11 mouse cellular contexts compared by ENCODE assay signal in genomic region chr11:68601486-68601991, GRCm38 (mm10). TPM values are rescaled to one million over a fixed set of nuclear protein-coding genes. Genes with fewer than 3 reads are reported as not detected.
A peak's percentile ranks its signal among the peaks of the same experiment; 100 is the strongest.
DNase-seq lines count a peak whose midpoint lies in the region; ATAC-seq and TF ChIP-seq lines count a peak whose summit lies in the region.
"Had no signal": no experiment of that assay in that cellular context is flagged by ENCODE, and none has a peak within 500 bp of the region (broad histone marks: within the 10 kb centered on the region; RNA-seq: fewer than 3 reads in every experiment).

No protein-coding gene starts in this region.

- TF ChIP-seq POLR2A in limb, embryonic 14.5 days (IDR thresholded peaks at IDR 0.05; ENCODE audit: borderline replicate concordance, extremely low read depth, insufficient read depth, insufficient read length) = no peak

- 9% methylated on average over 9 of the region's 9 CpGs for WGBS in forebrain, embryonic 14.5 days
- 16% methylated on average over 9 of the region's 9 CpGs for WGBS in forebrain, embryonic 16.5 days
- 10% methylated on average over 9 of the region's 9 CpGs for WGBS in heart, embryonic 13.5 days
- 11% methylated on average over 9 of the region's 9 CpGs for WGBS in limb, embryonic 14.5 days

- no peaks in the 10 kb centered on the region for H3K27me3 ChIP-seq in forebrain, embryonic 14.5 days (replicated peaks; ENCODE audit: control insufficient read depth, insufficient read depth, low read length)
- no peaks in the 10 kb centered on the region for H3K27me3 ChIP-seq in forebrain, embryonic 16.5 days (replicated peaks; ENCODE audit: control insufficient read depth, insufficient read depth, low read length)
- no peaks in the 10 kb centered on the region for H3K27me3 ChIP-seq in heart, embryonic 13.5 days (replicated peaks)
- no peaks in the 10 kb centered on the region for H3K27me3 ChIP-seq in limb, embryonic 14.5 days (ENCODE audit: control insufficient read depth, insufficient read depth, low read length)

- H3K9ac ChIP-seq in forebrain, embryonic 14.5 days (ENCODE audit: low read length) = no peak overlapping the region
- H3K9ac ChIP-seq in forebrain, embryonic 16.5 days (replicated peaks; ENCODE audit: low read depth, low read length) = no peak overlapping the region
- peak overlapping the region; percentile 41 for H3K9ac ChIP-seq in heart, embryonic 13.5 days
- H3K9ac ChIP-seq in limb, embryonic 14.5 days (ENCODE audit: low read depth, low read length, severe bottlenecking) = no peak overlapping the region

- no peaks in the 10 kb centered on the region for H3K36me3 ChIP-seq in forebrain, embryonic 14.5 days (ENCODE audit: control insufficient read depth, insufficient read depth, low read length)
- no peaks in the 10 kb centered on the region for H3K36me3 ChIP-seq in forebrain, embryonic 16.5 days (ENCODE audit: control insufficient read depth, insufficient read depth)
- no peaks in the 10 kb centered on the region for H3K36me3 ChIP-seq in heart, embryonic 13.5 days
- H3K36me3 ChIP-seq in limb, embryonic 14.5 days (ENCODE audit: control insufficient read depth, insufficient read depth, low read length) = no peaks in the 10 kb centered on the region

- intact Hi-C loops in left cerebral cortex, postnatal 25 days (cut with DNase I) = no loop called here

- ATAC-seq in forebrain, embryonic 14.5 days = no peak
- ATAC-seq in forebrain, embryonic 16.5 days = no peak
- ATAC-seq in heart, embryonic 13.5 days (ENCODE audit: extremely low read depth, insufficient number of reproducible peaks, low FRiP score, low TSS enrichment) = no peak; the same call in 1 of the 2 replicates
- 0 out of 2 replicates have a peak, but pooled peaks have one; percentile 28 for ATAC-seq in limb, embryonic 14.5 days (ENCODE audit: low FRiP score, low read depth)

- 0 out of 2 replicates have a peak overlapping the region, but pooled peaks have one; percentile 10 for H3K27ac ChIP-seq in forebrain, embryonic 14.5 days (ENCODE audit: low read depth, low read length)
- H3K27ac ChIP-seq in forebrain, embryonic 16.5 days (ENCODE audit: low read length) = no peak overlapping the region
- H3K27ac ChIP-seq in heart, embryonic 13.5 days (replicated peaks) = peak overlapping the region; percentile 92
- H3K27ac ChIP-seq in limb, embryonic 14.5 days (replicated peaks; ENCODE audit: low read depth, low read length) = peak overlapping the region; percentile 79

- no peak overlapping the region for H3K4me3 ChIP-seq in forebrain, embryonic 14.5 days (ENCODE audit: low read depth, low read length)
- H3K4me3 ChIP-seq in forebrain, embryonic 16.5 days (replicated peaks; ENCODE audit: low read length) = no peak overlapping the region
- H3K4me3 ChIP-seq in heart, embryonic 13.5 days = no peak overlapping the region
- no peak overlapping the region for H3K4me3 ChIP-seq in limb, embryonic 14.5 days (replicated peaks; ENCODE audit: low read length)

- H3K4me1 ChIP-seq in forebrain, embryonic 14.5 days (ENCODE audit: control insufficient read depth, insufficient read depth, low read length) = 0 out of 2 replicates have a peak, but pooled peaks cover 10% of the 10 kb centered on the region
- peaks cover 6% of the 10 kb centered on the region for H3K4me1 ChIP-seq in forebrain, embryonic 16.5 days (replicated peaks; ENCODE audit: control insufficient read depth, insufficient read depth, low read length)
- peaks cover 56% of the 10 kb centered on the region for H3K4me1 ChIP-seq in heart, embryonic 13.5 days
- H3K4me1 ChIP-seq in limb, embryonic 14.5 days (ENCODE audit: control insufficient read depth, insufficient read depth, low read length) = peaks cover 31% of the 10 kb centered on the region

- DNase-seq in forebrain, embryonic 14.5 days (ENCODE audit: low spot score) = no peak
- DNase-seq in embryo, embryonic 10 days (ENCODE audit: low spot score) = peak; percentile 73
- DNase-seq in limb, embryonic 14.5 days (ENCODE audit: low spot score) = peak; percentile 67
- no peak for DNase-seq in layer of hippocampus, postnatal 14 days (ENCODE audit: low spot score in 2 of 2)
- DNase-seq in left cerebral cortex, postnatal 25 days (ENCODE audit: low spot score in 2 of 2) = no peak
- DNase-seq in adrenal gland, adult 8-10 months = no peak
- DNase-seq: B cell, adult 2 months; kidney, adult 18-20 months had no signal

- no peaks in the 10 kb centered on the region for H3K9me3 ChIP-seq in forebrain, embryonic 14.5 days (replicated peaks; ENCODE audit: control insufficient read depth, low read length)
- no peaks in the 10 kb centered on the region for H3K9me3 ChIP-seq in forebrain, embryonic 16.5 days (ENCODE audit: control insufficient read depth, low read length)
- H3K9me3 ChIP-seq in heart, embryonic 13.5 days = no peaks in the 10 kb centered on the region
- no peaks in the 10 kb centered on the region for H3K9me3 ChIP-seq in limb, embryonic 14.5 days (ENCODE audit: control insufficient read depth, low read length)

- H3K4me2 ChIP-seq in forebrain, embryonic 14.5 days (ENCODE audit: low read length) = no peak overlapping the region
- H3K4me2 ChIP-seq in forebrain, embryonic 16.5 days (ENCODE audit: low read length) = no peak overlapping the region
- H3K4me2 ChIP-seq in heart, embryonic 13.5 days = no peak overlapping the region; the same call in 1 of the 2 replicates
- no peak overlapping the region; the same call in 1 of the 2 replicates for H3K4me2 ChIP-seq in limb, embryonic 14.5 days (replicated peaks; ENCODE audit: low read depth, low read length, severe bottlenecking)

RNA-seq across cellular contexts. Expression of gene Ccdc42, which starts 14.7 kb away (rescaled TPM):
- polyA plus RNA-seq in forebrain, embryonic 14.5 days (2014; fragmentation: Nextera tagmentation; extraction: Ambion mirVana) = 0.31 and 0.39 TPM in 2 replicates
- polyA plus RNA-seq in forebrain, embryonic 16.5 days (2015; fragmentation: Nextera tagmentation; extraction: Ambion mirVana) = 0.58 TPM in 1 of 2 replicates, not detected in the other
- polyA plus RNA-seq in heart, embryonic 13.5 days (2015; fragmentation: Nextera tagmentation; extraction: Ambion mirVana) = 1.6 and 1.7 TPM in 2 replicates
- 0.13 and 0.39 TPM in 2 replicates for polyA plus RNA-seq in limb, embryonic 14.5 days (2012; rRNA removed)
- 0.50 and 1.1 TPM in 2 replicates for polyA plus RNA-seq in limb, embryonic 14.5 days (2014; fragmentation: Nextera tagmentation; extraction: Ambion mirVana)
- 1 to 10 TPM in 1 of 2 experiments, under 1 TPM in 1; 0.57 to 1.8 TPM for total RNA-seq in layer of hippocampus, postnatal 14 days (2021)
- 1 to 10 TPM; 1.1 to 1.6 TPM for total RNA-seq in left cerebral cortex, postnatal 25 days (2021)
- total RNA-seq in adrenal gland, adult 8-10 months (2022) = not detected
- total RNA-seq: common myeloid progenitor, adult 5-6 weeks had no signal

RNA-seq across cellular contexts. Expression of gene Mfsd6l, which starts 45.6 kb away (rescaled TPM):
- polyA plus RNA-seq in forebrain, embryonic 14.5 days (2014; fragmentation: Nextera tagmentation; extraction: Ambion mirVana) = not detected in 2 replicates
- polyA plus RNA-seq in forebrain, embryonic 16.5 days (2015; fragmentation: Nextera tagmentation; extraction: Ambion mirVana) = not detected in 2 replicates
- not detected in 2 replicates for polyA plus RNA-seq in heart, embryonic 13.5 days (2015; fragmentation: Nextera tagmentation; extraction: Ambion mirVana)
- 0.31 and 0.33 TPM in 2 replicates for polyA plus RNA-seq in limb, embryonic 14.5 days (2012; rRNA removed)
- polyA plus RNA-seq in limb, embryonic 14.5 days (2014; fragmentation: Nextera tagmentation; extraction: Ambion mirVana) = 0.18 and 0.26 TPM in 2 replicates
- under 1 TPM in 1 of 2 experiments, not detected in 1; 0.16 TPM for total RNA-seq in layer of hippocampus, postnatal 14 days (2021)
- total RNA-seq in left cerebral cortex, postnatal 25 days (2021) = not detected
- under 1 TPM in 2 of 4 experiments, not detected in 2; 0.13 to 0.55 TPM for total RNA-seq in adrenal gland, adult 8-10 months (2022)
- total RNA-seq: common myeloid progenitor, adult 5-6 weeks had no signal

Comparison
In these comparisons a context has a peak if more than half of its experiments do, and no peak if none do; other contexts are left out.
1. DNase-seq: peak in embryo, embryonic 10 days (single experiment) and limb, embryonic 14.5 days (single experiment); none in forebrain, embryonic 14.5 days (single experiment), layer of hippocampus, postnatal 14 days (0 of 2), left cerebral cortex, postnatal 25 days (0 of 2) and adrenal gland, adult 8-10 months (single experiment).